Mouse (Mus musculus): ENCODE data around the gene St13. TPM values are rescaled to one million over a fixed set of nuclear protein-coding genes. Genes with fewer than 3 reads are reported as not detected.

Gene St13
- 3.0 and 4.7 TPM in 2 replicates for polyA plus RNA-seq (2012; rRNA removed)

GRCm38 (mm10) chr15:81399638-81400315 lies at the start of gene St13, which contains the start of gene Xpnpep3:
Gene St13 (minus strand): TSS chr15:81400077.
Gene Xpnpep3 (plus strand): TSS chr15:81400138.
- Histone ChIP-seq H3K36me3 (ENCODE audit: control insufficient read depth, insufficient read depth, low read length) (0 out of 2 replicates have a peak, but pooled peaks cover 2% of the 10 kb centered on the region), H3K4me1 (ENCODE audit: control insufficient read depth, insufficient read depth, insufficient read length, low read length) (no peaks in the 10 kb centered on the region), H3K27ac (ENCODE audit: insufficient read depth, low read depth, low read length) (peak within 1 kb of the TSS; percentile 98), H3K4me3 (ENCODE audit: low read depth, low read length) (peak within 1 kb of the TSS; percentile 88), H3K27me3 (ENCODE audit: control insufficient read depth, insufficient read depth, low read length) (no peaks in the 10 kb centered on the region)
- TF ChIP-seq CTCF (IDR thresholded peaks at IDR 0.05; ENCODE audit: extremely low read depth, insufficient read length, insufficient replicate concordance, low read depth, low read length): no peak
- no peak; the same call in none of the 2 replicates for TF ChIP-seq POLR2A (IDR thresholded peaks at IDR 0.05; ENCODE audit: low read depth, low read length)
- 0% methylated on average over 50 of the region's 50 CpGs for WGBS

GRCm38 (mm10) chr15:81448463-81448862 lies 48.6 kb upstream of the St13 start:
- Histone ChIP-seq H3K4me3 (ENCODE audit: low read depth, low read length) (no peak overlapping the region), H3K4me1 (ENCODE audit: control insufficient read depth, insufficient read depth, insufficient read length, low read length) (no peaks in the 10 kb centered on the region), H3K27ac (ENCODE audit: insufficient read depth, low read depth, low read length) (no peak overlapping the region), H3K27me3 (ENCODE audit: control insufficient read depth, insufficient read depth, low read length) (no peaks in the 10 kb centered on the region), H3K36me3 (ENCODE audit: control insufficient read depth, insufficient read depth, low read length) (peaks cover 30% of the 10 kb centered on the region)
- TF ChIP-seq POLR2A (IDR thresholded peaks at IDR 0.05; ENCODE audit: low read depth, low read length) (no peak), CTCF (IDR thresholded peaks at IDR 0.05; ENCODE audit: extremely low read depth, insufficient read length, insufficient replicate concordance, low read depth, low read length) (no peak)
- WGBS: 50% methylated on average over 3 of the region's 3 CpGs

- TF ChIP-seq CTCF (IDR thresholded peaks at IDR 0.05; ENCODE audit: extremely low read depth, insufficient read length, insufficient replicate concordance, low read depth, low read length) (no peak), POLR2A (IDR thresholded peaks at IDR 0.05; ENCODE audit: low read depth, low read length) (no peak)
- Histone ChIP-seq H3K4me1 (ENCODE audit: control insufficient read depth, insufficient read depth, insufficient read length, low read length) (no peaks in the 10 kb centered on the region), H3K27me3 (ENCODE audit: control insufficient read depth, insufficient read depth, low read length) (no peaks in the 10 kb centered on the region; the same call in 1 of the 2 replicates), H3K4me3 (ENCODE audit: low read depth, low read length) (no peak overlapping the region), H3K36me3 (ENCODE audit: control insufficient read depth, insufficient read depth, low read length) (peaks cover 10% of the 10 kb centered on the region), H3K27ac (ENCODE audit: insufficient read depth, low read depth, low read length) (no peak overlapping the region)
Measured at GRCm38 (mm10) chr15:81439236-81439635, 39.4 kb upstream of the St13 start.

- Histone ChIP-seq H3K27ac (ENCODE audit: insufficient read depth, low read depth, low read length) (no peak overlapping the region), H3K4me3 (ENCODE audit: low read depth, low read length) (no peak overlapping the region), H3K4me1 (ENCODE audit: control insufficient read depth, insufficient read depth, insufficient read length, low read length) (no peaks in the 10 kb centered on the region), H3K27me3 (ENCODE audit: control insufficient read depth, insufficient read depth, low read length) (no peaks in the 10 kb centered on the region; the same call in 1 of the 2 replicates), H3K36me3 (ENCODE audit: control insufficient read depth, insufficient read depth, low read length) (peaks cover 11% of the 10 kb centered on the region)
- WGBS: 98% methylated on average over 1 of the region's 1 CpGs
- TF ChIP-seq POLR2A (IDR thresholded peaks at IDR 0.05; ENCODE audit: low read depth, low read length) (no peak), CTCF (IDR thresholded peaks at IDR 0.05; ENCODE audit: extremely low read depth, insufficient read length, insufficient replicate concordance, low read depth, low read length) (no peak)
Measured at GRCm38 (mm10) chr15:81438345-81438744, 38.5 kb upstream of the St13 start.

- WGBS: 31% methylated on average over 1 of the region's 1 CpGs
- no peak overlapping the region for H3K27ac ChIP-seq (ENCODE audit: insufficient read depth, low read depth, low read length)
- TF ChIP-seq POLR2A (IDR thresholded peaks at IDR 0.05; ENCODE audit: low read depth, low read length) (no peak), CTCF (IDR thresholded peaks at IDR 0.05; ENCODE audit: extremely low read depth, insufficient read length, insufficient replicate concordance, low read depth, low read length) (no peak)
- no peaks in the 10 kb centered on the region for H3K27me3 ChIP-seq (ENCODE audit: control insufficient read depth, insufficient read depth, low read length)
- peaks cover 22% of the 10 kb centered on the region for H3K36me3 ChIP-seq (ENCODE audit: control insufficient read depth, insufficient read depth, low read length)
- H3K4me3 ChIP-seq (ENCODE audit: low read depth, low read length): no peak overlapping the region
- no peaks in the 10 kb centered on the region for H3K4me1 ChIP-seq (ENCODE audit: control insufficient read depth, insufficient read depth, insufficient read length, low read length)
Measured at GRCm38 (mm10) chr15:81431195-81431594, 31.3 kb upstream of the St13 start.

- Histone ChIP-seq H3K36me3 (ENCODE audit: control insufficient read depth, insufficient read depth, low read length) (peaks cover 20% of the 10 kb centered on the region), H3K4me1 (ENCODE audit: control insufficient read depth, insufficient read depth, insufficient read length, low read length) (no peaks in the 10 kb centered on the region; the same call in 1 of the 2 replicates), H3K27me3 (ENCODE audit: control insufficient read depth, insufficient read depth, low read length) (no peaks in the 10 kb centered on the region), H3K27ac (ENCODE audit: insufficient read depth, low read depth, low read length) (no peak overlapping the region), H3K4me3 (ENCODE audit: low read depth, low read length) (no peak overlapping the region)
- 45% methylated on average over 2 of the region's 2 CpGs for WGBS
- TF ChIP-seq CTCF (IDR thresholded peaks at IDR 0.05; ENCODE audit: extremely low read depth, insufficient read length, insufficient replicate concordance, low read depth, low read length) (no peak), POLR2A (IDR thresholded peaks at IDR 0.05; ENCODE audit: low read depth, low read length) (no peak)
Measured at GRCm38 (mm10) chr15:81427947-81428346, 28.1 kb upstream of the St13 start.

- peaks cover 3% of the 10 kb centered on the region; the same call in 1 of the 2 replicates for H3K4me1 ChIP-seq (ENCODE audit: control insufficient read depth, insufficient read depth, insufficient read length, low read length)
- TF ChIP-seq POLR2A (IDR thresholded peaks at IDR 0.05; ENCODE audit: low read depth, low read length) (no peak), CTCF (IDR thresholded peaks at IDR 0.05; ENCODE audit: extremely low read depth, insufficient read length, insufficient replicate concordance, low read depth, low read length) (no peak)
- H3K27me3 ChIP-seq (ENCODE audit: control insufficient read depth, insufficient read depth, low read length): no peaks in the 10 kb centered on the region
- H3K27ac ChIP-seq (ENCODE audit: insufficient read depth, low read depth, low read length): no peak overlapping the region
- 93% methylated on average over 3 of the region's 3 CpGs for WGBS
- H3K4me3 ChIP-seq (ENCODE audit: low read depth, low read length): no peak overlapping the region
- peaks cover 7% of the 10 kb centered on the region; the same call in 1 of the 2 replicates for H3K36me3 ChIP-seq (ENCODE audit: control insufficient read depth, insufficient read depth, low read length)
Measured at GRCm38 (mm10) chr15:81425311-81425710, 25.4 kb upstream of the St13 start.
